Mouse (Mus musculus) lung, postnatal 0 days (tissue): ENCODE measurements around the gene Kars.

Experiments used
- CTCF ChIP-seq: IDR thresholded peaks from 2 replicates; pipeline ENCODE4 v1.5.1; 2016; ENCODE audit warnings: antibody characterized with exemption, mild to moderate bottlenecking
- EP300 ChIP-seq: IDR thresholded peaks from 2 replicates; pipeline ENCODE4 v1.6.1; 2016; ENCODE audit warnings: antibody characterized with exemption, mild to moderate bottlenecking, control low read depth

GRCm38 (mm10) chr8:111963546-111963945 is 47.6 kb downstream of the Kars start:
- TF ChIP-seq CTCF (no peak), EP300 (no peak)
